Mouse (Mus musculus) limb, embryonic 14.5 days (tissue): ENCODE measurements around the gene Tmem253. TPM values are rescaled to one million over a fixed set of nuclear protein-coding genes. Genes with fewer than 3 reads are reported as not detected.

Source experiments
- ATAC-seq: fragments of 200-750 bp; cut with Nextera tagmentation; 2 replicates; pipeline ENCODE4 v1.8.0; 2017; ENCODE audit warnings: low read depth, moderate number of reproducible peaks, moderate TSS enrichment; ENCODE audit not compliant: low FRiP score
- DNase-seq: peaks from one replicate; pipeline ENCODE4 v3.0.0-alpha.2; 2015; ENCODE audit warnings: low spot score
- H3K27ac ChIP-seq: fragments of 300-500 bp; sonication (generic); replicated peaks from 2 replicates; pipeline ENCODE4 v1.5.1; 2014; ENCODE audit warnings: low read depth, mild to moderate bottlenecking, low read length, moderate library complexity, mixed read lengths
- H3K27me3 ChIP-seq: fragments of 300-500 bp; sonication (generic); 2 replicates; pipeline ENCODE4 v1.6.1; 2014; ENCODE audit warnings: low read length, mixed read lengths; ENCODE audit not compliant: control insufficient read depth, insufficient read depth
- H3K36me3 ChIP-seq: fragments of 300-500 bp; sonication (generic); 2 replicates; pipeline ENCODE4 v1.6.1; 2014; ENCODE audit warnings: mild to moderate bottlenecking, low read length, moderate library complexity, mixed read lengths; ENCODE audit not compliant: control insufficient read depth, insufficient read depth
- H3K4me1 ChIP-seq: fragments of 300-500 bp; sonication (generic); 2 replicates; pipeline ENCODE4 v1.6.1; 2014; ENCODE audit warnings: antibody characterized with exemption, low read length, mixed read lengths; ENCODE audit not compliant: control insufficient read depth, insufficient read depth
- H3K4me2 ChIP-seq: fragments of 300-500 bp; sonication (generic); replicated peaks from 2 replicates; pipeline ENCODE4 v1.6.1; 2014; ENCODE audit warnings: low read depth, mild to moderate bottlenecking, low read length, moderate library complexity; ENCODE audit not compliant: severe bottlenecking
- H3K4me3 ChIP-seq: fragments of 300-500 bp; sonication (generic); replicated peaks from 2 replicates; pipeline ENCODE4 v1.5.1; 2014; ENCODE audit warnings: low read length
- H3K9ac ChIP-seq: fragments of 300-500 bp; sonication (generic); 2 replicates; pipeline ENCODE4 v1.6.1; 2014; ENCODE audit warnings: mild to moderate bottlenecking, low read depth, low read length, moderate library complexity; ENCODE audit not compliant: severe bottlenecking
- H3K9me3 ChIP-seq: fragments of 300-500 bp; sonication (generic); 2 replicates; pipeline ENCODE4 v1.6.1; 2016; ENCODE audit warnings: low read length; ENCODE audit not compliant: control insufficient read depth
- POLR2A ChIP-seq: fragments of 200-500 bp; IDR thresholded peaks from 2 replicates; pipeline ENCODE4 v1.8.0; 2012; ENCODE audit warnings: inconsistent platforms, mild to moderate bottlenecking, moderate library complexity, borderline replicate concordance; ENCODE audit not compliant: insufficient read depth, insufficient read length; ENCODE audit errors: extremely low read depth
- WGBS: fragments of 180-500 bp; shearing (Covaris S2); extraction: QIAGEN DNeasy Blood & Tissue Kit; methylation state at CpG from one replicate; pipeline ENCODE4 v1.1.7; 2014; 5-methylcytosine and 5-hydroxymethylcytosine counted together
- polyA plus RNA-seq, 2 experiments: library from polyadenylated mRNA; depleted of rRNA in 1 of 2; stranded (reverse) in 1 of 2; unstranded in 1 of 2; fragments of >200 nt; fragmentation: Nextera tagmentation in 1 of 2; extraction: Ambion mirVana in 1 of 2; gene quantifications; 2 replicates each; pipeline versions ENCODE4 v1.2.1 to v1.2.3; 2012 to 2014

The Tmem253 gene
- polyA plus RNA-seq (2012; rRNA removed) (0.99 and 1.3 TPM in 2 replicates), polyA plus RNA-seq (2014; fragmentation: Nextera tagmentation; extraction: Ambion mirVana) (0.28 and 0.81 TPM in 2 replicates)

- no peak for ATAC-seq
These were observed at the start of gene Tmem253 for GRCm38 (mm10) chr14:52015445-52016100. TSS of gene Tmem253 (plus strand) at chr14:52015658.

DNA sequence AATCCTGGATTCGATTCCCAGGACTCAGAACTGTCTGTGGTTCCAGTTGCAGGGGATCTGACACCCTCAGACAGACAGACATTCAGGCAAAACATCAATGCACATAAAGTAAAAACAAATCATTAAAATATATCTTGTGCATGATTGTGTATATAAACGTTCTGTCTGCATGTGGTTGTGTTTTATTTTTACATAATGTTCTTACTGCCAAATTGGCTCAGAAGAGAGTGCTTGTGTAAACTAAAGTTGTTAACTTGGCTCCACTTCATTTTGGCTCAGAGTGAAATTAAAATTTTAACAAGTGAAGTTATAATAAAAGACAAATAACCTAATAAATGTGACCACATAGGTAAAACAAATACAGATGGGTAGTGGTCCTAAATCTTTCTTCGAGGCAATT lies 48.1 kb upstream of the Tmem253 start:
- DNase-seq, result no peak
- Histone ChIP-seq H3K4me2 (no peak overlapping the region), H3K27me3 (no peaks in the 10 kb centered on the region), H3K4me3 (no peak overlapping the region), H3K36me3 (no peaks in the 10 kb centered on the region), H3K9ac (no peak overlapping the region), H3K4me1 (no peaks in the 10 kb centered on the region), H3K27ac (no peak overlapping the region), H3K9me3 (no peaks in the 10 kb centered on the region)
- 72% methylated on average over 3 of the region's 3 CpGs for WGBS
- TF ChIP-seq POLR2A, result no peak
- no peak for ATAC-seq

More at GRCm38 (mm10) chr14:52015445-52016100, at the start of gene Tmem253:
- peak within 1 kb of the TSS; percentile 90 for H3K27ac ChIP-seq
- H3K27me3 ChIP-seq, result no peaks in the 10 kb centered on the region
- TF ChIP-seq POLR2A, result no peak
- H3K9ac ChIP-seq, result peak within 1 kb of the TSS; percentile 80
- H3K36me3 ChIP-seq, result no peaks in the 10 kb centered on the region
- 36% methylated on average over 6 of the region's 6 CpGs for WGBS
- no peaks in the 10 kb centered on the region for H3K9me3 ChIP-seq
- H3K4me2 ChIP-seq, result peak within 1 kb of the TSS; percentile 71
- H3K4me1 ChIP-seq, result peaks cover 30% of the 10 kb centered on the region
- no peak for DNase-seq
- peak within 1 kb of the TSS; percentile 62 for H3K4me3 ChIP-seq

DNA sequence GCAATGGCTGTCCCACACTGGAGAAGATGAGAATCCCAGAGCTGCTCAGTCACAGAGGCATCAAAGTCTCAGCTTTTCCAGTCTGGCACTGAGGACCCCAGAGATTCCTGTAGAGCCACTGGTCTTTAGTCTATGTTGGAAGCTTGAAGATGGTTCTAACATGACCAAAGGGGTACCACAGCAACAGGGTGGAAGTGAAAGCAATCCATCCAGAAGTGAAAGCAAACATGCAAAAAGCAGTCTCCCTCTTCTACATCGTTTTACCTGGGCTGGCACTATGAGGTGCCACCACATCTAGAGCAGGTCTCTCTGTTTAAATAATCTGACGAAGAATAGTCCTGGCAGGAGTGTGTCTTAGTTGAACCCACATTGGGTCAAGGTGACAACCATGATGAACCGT lies 36.2 kb upstream of the Tmem253 start:
- H3K4me3 ChIP-seq, result no peak overlapping the region
- ATAC-seq (no peak), DNase-seq (no peak)
- H3K27ac ChIP-seq, result no peak overlapping the region
- H3K36me3 ChIP-seq, result no peaks in the 10 kb centered on the region
- H3K4me2 ChIP-seq, result no peak overlapping the region
- no peak for TF ChIP-seq POLR2A
- WGBS, result 87% methylated on average over 3 of the region's 3 CpGs
- H3K9ac ChIP-seq, result no peak overlapping the region
- no peaks in the 10 kb centered on the region for H3K27me3 ChIP-seq
- peaks cover 7% of the 10 kb centered on the region; the same call in 1 of the 2 replicates for H3K4me1 ChIP-seq
- no peaks in the 10 kb centered on the region for H3K9me3 ChIP-seq

DNA sequence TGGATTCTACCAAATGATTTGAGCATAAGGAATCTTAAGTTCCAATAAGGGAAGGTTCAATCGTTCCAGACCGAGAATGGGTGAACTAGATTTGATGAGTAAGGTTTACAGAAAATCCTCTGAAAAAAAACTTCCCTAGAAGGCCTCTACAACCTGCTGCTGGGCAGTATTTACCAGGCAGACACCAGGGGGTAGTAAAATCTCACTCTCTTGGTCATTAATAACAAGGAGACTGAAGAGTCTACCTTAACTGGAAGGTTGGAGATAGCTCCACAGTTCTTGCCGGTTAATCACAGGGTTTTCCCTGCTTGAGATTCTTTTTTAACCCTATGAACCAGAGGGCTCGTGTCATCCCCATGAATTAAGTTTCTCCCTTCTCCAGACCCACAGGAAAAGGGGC lies 32.2 kb upstream of the Tmem253 start:
- Histone ChIP-seq H3K9me3 (no peaks in the 10 kb centered on the region), H3K27ac (peak overlapping the region; percentile 96; the same call in 1 of the 2 replicates), H3K36me3 (peaks cover 18% of the 10 kb centered on the region), H3K9ac (peak overlapping the region; percentile 89; the same call in 1 of the 2 replicates), H3K27me3 (no peaks in the 10 kb centered on the region), H3K4me1 (peaks cover 16% of the 10 kb centered on the region), H3K4me3 (no peak overlapping the region), H3K4me2 (0 out of 2 replicates have a peak overlapping the region, but pooled peaks have one; percentile 69)
- no peak for TF ChIP-seq POLR2A
- DNase-seq (no peak), ATAC-seq (no peak)
- WGBS, result 58% methylated on average over 4 of the region's 4 CpGs

DNA sequence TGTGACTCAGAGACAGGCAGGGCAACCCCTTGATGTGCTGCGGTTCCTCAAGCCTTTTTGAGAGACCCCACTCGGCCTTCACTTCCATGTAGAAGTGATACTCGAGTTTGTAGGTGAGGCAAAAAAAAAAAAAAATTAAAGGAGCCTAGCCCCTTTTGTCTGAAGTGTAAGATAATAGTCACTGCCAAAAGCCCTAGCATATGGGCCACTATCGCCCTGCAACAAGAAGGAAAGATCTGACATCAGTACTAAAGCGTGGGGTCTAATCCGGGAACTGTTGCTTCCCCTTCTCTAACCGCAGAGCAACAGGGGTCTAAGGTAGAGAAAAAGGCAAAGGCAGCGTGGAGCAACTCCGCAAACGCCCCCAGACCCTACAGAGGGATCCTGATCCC lies 31.6 kb upstream of the Tmem253 start:
- TF ChIP-seq POLR2A, result no peak
- 9% methylated on average over 10 of the region's 10 CpGs for WGBS

More for the DNA sequence above, 31.6 kb upstream of the Tmem253 start:
- Histone ChIP-seq H3K9ac (peak overlapping the region; percentile 89), H3K27ac (peak overlapping the region; percentile 96), H3K9me3 (no peaks in the 10 kb centered on the region), H3K27me3 (no peaks in the 10 kb centered on the region), H3K36me3 (peaks cover 23% of the 10 kb centered on the region), H3K4me3 (peak overlapping the region; percentile 75), H3K4me1 (peaks cover 16% of the 10 kb centered on the region), H3K4me2 (peak overlapping the region; percentile 69)
- DNase-seq (no peak), ATAC-seq (no peak)
